Mouse (Mus musculus) heart, postnatal 0 days (tissue): ENCODE data around the gene Tmppe.

Experiments
- CTCF ChIP-seq: IDR thresholded peaks from 2 replicates; pipeline ENCODE4 v1.5.1; 2016; ENCODE audit warnings: antibody characterized with exemption, control low read depth, low read depth
- EP300 ChIP-seq: IDR thresholded peaks from 2 replicates; pipeline ENCODE4 v1.6.1; 2016; ENCODE audit warnings: antibody characterized with exemption, low read depth

DNA sequence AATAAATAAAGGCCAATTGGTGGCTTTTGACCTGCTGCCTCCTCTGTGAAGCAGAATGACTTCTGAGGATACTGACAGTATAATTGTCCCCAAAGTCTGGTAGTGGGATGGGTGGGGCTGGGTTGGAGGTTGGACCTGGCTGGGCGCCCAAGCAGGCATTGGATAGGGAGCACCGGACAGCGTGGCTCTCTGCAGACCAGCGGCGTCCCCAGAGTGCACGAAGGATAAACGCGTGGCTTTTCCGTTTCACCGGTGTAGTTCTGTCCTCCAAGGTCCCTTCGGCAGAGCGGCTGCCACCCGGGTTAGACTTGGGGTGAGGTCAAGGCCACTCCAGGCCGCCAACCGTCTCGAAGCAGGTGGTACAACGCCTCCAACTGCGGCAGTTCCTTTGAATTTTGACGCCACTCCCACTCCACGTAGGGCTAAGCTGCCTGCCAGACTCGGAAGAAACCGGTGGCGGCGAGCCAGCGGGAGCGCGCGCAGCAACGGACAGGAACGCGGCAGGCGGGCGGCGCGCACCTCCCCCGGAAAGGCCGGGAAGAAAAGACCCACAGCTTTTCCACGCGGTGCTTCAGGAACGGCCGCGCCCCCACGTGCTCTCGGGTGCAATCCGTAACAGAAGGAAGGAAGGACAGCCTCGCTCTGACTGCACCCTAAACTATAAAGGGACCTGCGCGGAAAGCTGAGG is 33.0 kb upstream of the Tmppe start:
- TF ChIP-seq CTCF = no peak
- TF ChIP-seq EP300 = no peak
